Comparison of ENCODE assay signal across 8 mouse cellular contexts in the genomic region with DNA sequence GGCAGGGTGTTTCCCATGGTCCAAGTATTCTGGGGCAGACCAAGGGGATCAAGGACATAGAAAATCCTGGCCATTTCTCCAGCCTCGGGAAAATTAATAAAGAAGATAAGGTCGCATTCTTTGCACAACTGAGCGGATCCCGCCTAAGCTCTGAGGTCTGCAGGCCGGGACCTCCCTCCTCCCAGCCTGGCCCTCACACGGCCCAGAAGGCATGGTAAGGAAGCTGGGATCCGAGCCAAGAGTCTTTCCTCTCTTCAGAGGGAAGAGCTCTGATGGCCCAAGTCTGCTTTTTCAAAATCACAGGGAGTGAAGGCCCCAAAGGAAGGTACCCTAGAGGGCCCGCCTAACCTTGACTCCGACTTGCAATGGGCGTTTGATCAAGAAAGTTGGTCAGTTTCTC.
A peak's percentile ranks its signal among the peaks of the same experiment; 100 is the strongest.
DNase-seq lines count a peak whose midpoint lies in the region; ATAC-seq lines count a peak whose summit lies in the region.

No protein-coding gene starts in this region.

- peaks cover 4% of the 10 kb centered on the region; the same call in 1 of the 2 replicates for H3K9me3 ChIP-seq in embryonic facial prominence, embryonic 13.5 days
- H3K9me3 ChIP-seq in hindbrain, embryonic 16.5 days (ENCODE audit: control insufficient read depth, low read length), result no peaks in the 10 kb centered on the region
- no peaks in the 10 kb centered on the region for H3K9me3 ChIP-seq in liver, embryonic 12.5 days (replicated peaks)

- H3K27ac ChIP-seq in embryonic facial prominence, embryonic 13.5 days, result peak overlapping the region; percentile 60
- H3K27ac ChIP-seq in hindbrain, embryonic 16.5 days (ENCODE audit: low read depth, low read length), result no peak overlapping the region
- no peak overlapping the region for H3K27ac ChIP-seq in liver, embryonic 12.5 days

- peak; percentile 27 for DNase-seq in embryo, embryonic 10.5 days (ENCODE audit: low spot score)
- no peak for DNase-seq in embryo, embryonic 10 days (ENCODE audit: low spot score)
- peak; percentile 21 for DNase-seq in skeletal muscle tissue, adult 2 months (ENCODE audit: low read depth, low spot score)
- no peak for DNase-seq in layer of hippocampus, postnatal 14 days (ENCODE audit: low spot score in 2 of 2)
- DNase-seq in adipocyte (ENCODE audit: low spot score), result no peak

- peak overlapping the region; percentile 71 for H3K4me2 ChIP-seq in embryonic facial prominence, embryonic 13.5 days
- no peak overlapping the region for H3K4me2 ChIP-seq in hindbrain, embryonic 16.5 days (ENCODE audit: low read length)
- H3K4me2 ChIP-seq in liver, embryonic 12.5 days, result 0 out of 2 replicates have a peak overlapping the region, but pooled peaks have one; percentile 58

- no peaks in the 10 kb centered on the region for H3K27me3 ChIP-seq in embryonic facial prominence, embryonic 13.5 days
- no peaks in the 10 kb centered on the region for H3K27me3 ChIP-seq in hindbrain, embryonic 16.5 days (replicated peaks; ENCODE audit: control insufficient read depth, insufficient read depth, low read length)
- peaks cover 18% of the 10 kb centered on the region for H3K27me3 ChIP-seq in liver, embryonic 12.5 days (replicated peaks)

- H3K36me3 ChIP-seq in embryonic facial prominence, embryonic 13.5 days, result no peaks in the 10 kb centered on the region
- no peaks in the 10 kb centered on the region for H3K36me3 ChIP-seq in hindbrain, embryonic 16.5 days (ENCODE audit: control insufficient read depth, insufficient read depth, low read length)
- H3K36me3 ChIP-seq in liver, embryonic 12.5 days, result no peaks in the 10 kb centered on the region

- peak overlapping the region; percentile 61 for H3K9ac ChIP-seq in embryonic facial prominence, embryonic 13.5 days
- no peak overlapping the region for H3K9ac ChIP-seq in hindbrain, embryonic 16.5 days (ENCODE audit: low read depth, low read length)
- H3K9ac ChIP-seq in liver, embryonic 12.5 days, result no peak overlapping the region

- no peak for ATAC-seq in embryonic facial prominence, embryonic 13.5 days (ENCODE audit: insufficient number of reproducible peaks, insufficient read depth, low FRiP score, low TSS enrichment, low read depth)
- peak; percentile 38; the same call in 1 of the 2 replicates for ATAC-seq in hindbrain, embryonic 16.5 days
- ATAC-seq in liver, embryonic 12.5 days, result no peak

- H3K4me1 ChIP-seq in embryonic facial prominence, embryonic 13.5 days, result peaks cover 20% of the 10 kb centered on the region
- peaks cover 14% of the 10 kb centered on the region for H3K4me1 ChIP-seq in hindbrain, embryonic 16.5 days (ENCODE audit: control insufficient read depth, insufficient read depth, low read depth, low read length)
- peaks cover 12% of the 10 kb centered on the region for H3K4me1 ChIP-seq in liver, embryonic 12.5 days

- 42% methylated on average over 10 of the region's 10 CpGs for WGBS in embryonic facial prominence, embryonic 13.5 days
- WGBS in hindbrain, embryonic 16.5 days, result 41% methylated on average over 10 of the region's 10 CpGs
- 45% methylated on average over 10 of the region's 10 CpGs for WGBS in liver, embryonic 12.5 days (ENCODE audit: insufficient replicate concordance)

- H3K4me3 ChIP-seq in embryonic facial prominence, embryonic 13.5 days, result no peak overlapping the region
- H3K4me3 ChIP-seq in hindbrain, embryonic 16.5 days (ENCODE audit: low read length), result no peak overlapping the region
- H3K4me3 ChIP-seq in liver, embryonic 12.5 days, result no peak overlapping the region

Comparison
In these comparisons a context has a peak if more than half of its experiments do, and no peak if none do; other contexts are left out.
1. DNase-seq: peak in embryo, embryonic 10.5 days (single experiment) and skeletal muscle tissue, adult 2 months (single experiment); none in embryo, embryonic 10 days (single experiment), layer of hippocampus, postnatal 14 days (0 of 2) and adipocyte (single experiment).